Mouse (Mus musculus): ENCODE results near the gene Mical2. TPM values are rescaled to one million over a fixed set of nuclear protein-coding genes. Genes with fewer than 3 reads are reported as not detected.

The Mical2 gene
- total and polyA plus RNA-seq, 3 experiments = not detected

DNA sequence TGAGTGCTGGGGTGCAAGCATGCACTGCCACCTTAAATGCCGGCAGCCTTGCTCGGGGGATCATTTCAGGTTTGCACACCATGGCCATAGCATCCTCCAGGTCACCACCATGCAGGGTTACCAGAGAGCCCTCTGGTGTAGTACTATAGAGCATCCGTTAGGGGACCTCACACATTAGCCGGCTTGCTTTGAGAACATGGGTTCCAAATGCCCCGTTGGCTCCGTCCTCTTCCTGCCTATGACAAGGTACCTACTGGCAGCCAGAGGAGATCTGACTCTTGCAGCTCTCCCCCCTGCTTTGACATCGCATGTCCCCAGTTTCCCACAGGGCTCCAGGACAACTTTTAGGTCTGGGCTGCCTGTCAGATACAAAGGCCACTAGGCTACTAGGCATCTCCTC is 11.6 kb downstream of the Mical2 start:
- no peaks in the 10 kb centered on the region for H3K27me3 ChIP-seq (ENCODE audit: control insufficient read depth in 1 of 2, insufficient read depth in 2 of 2, low read length in 2 of 2)
- H3K4me3 ChIP-seq (ENCODE audit: control insufficient read depth in 1 of 2, insufficient read depth in 1 of 2, low read depth in 2 of 2, low read length in 2 of 2) = no peak overlapping the region
- no peaks in the 10 kb centered on the region for H3K4me1 ChIP-seq (ENCODE audit: control insufficient read depth in 1 of 2, insufficient read depth in 2 of 2, low read length in 2 of 2)
- no peak for DNase-seq (ENCODE audit: low read depth, low spot score)
- no peaks in the 10 kb centered on the region for H3K36me3 ChIP-seq (ENCODE audit: control insufficient read depth in 1 of 2, insufficient read depth in 2 of 2, low read length in 2 of 2)
- H3K9ac ChIP-seq (ENCODE audit: control insufficient read depth, low read depth, low read length, poor library complexity, severe bottlenecking) = no peak overlapping the region
- H3K79me2 ChIP-seq (ENCODE audit: control insufficient read depth, insufficient read depth, low read length, poor library complexity) = no peaks in the 10 kb centered on the region
- TF ChIP-seq CHD2 (IDR thresholded peaks at IDR 0.05; ENCODE audit: low read length) = no peak
- no peak for TF ChIP-seq SMC3 (IDR thresholded peaks at IDR 0.05; ENCODE audit: low read depth, low read length)
- no peak for TF ChIP-seq NELFE (IDR thresholded peaks at IDR 0.05; ENCODE audit: low read depth, low read length)
- TF ChIP-seq SIN3A (IDR thresholded peaks at IDR 0.05; ENCODE audit: low read length) = no peak
- no peak for TF ChIP-seq ELF1 (IDR thresholded peaks at IDR 0.05; ENCODE audit: low read depth, low read length)
- no peak for TF ChIP-seq NRF1 (IDR thresholded peaks at IDR 0.05; ENCODE audit: insufficient read depth, low read depth, low read length, poor library complexity, severe bottlenecking)
- TF ChIP-seq TBP (IDR thresholded peaks at IDR 0.05; ENCODE audit: low read depth, low read length) = no peak
- no peak for TF ChIP-seq ZMIZ1 (IDR thresholded peaks at IDR 0.05; ENCODE audit: low read depth, low read length)
- no peak for TF ChIP-seq JUND (IDR thresholded peaks at IDR 0.05; ENCODE audit: low read depth, low read length)
- no peak for TF ChIP-seq TAL1 (IDR thresholded peaks at IDR 0.05; ENCODE audit: low read length)
- TF ChIP-seq GATA1 (IDR thresholded peaks at IDR 0.05; ENCODE audit: low read depth, low read length) = no peak
- TF ChIP-seq ZKSCAN1 (IDR thresholded peaks at IDR 0.05; ENCODE audit: low read depth, low read length) = no peak
- no peak for TF ChIP-seq CTCF (IDR thresholded peaks at IDR 0.05 in 2 of 3, conservative IDR thresholded peaks at IDR 0.05 in 1 of 3; ENCODE audit: control insufficient read depth in 1 of 3, insufficient read depth in 1 of 3, low read depth in 2 of 3, low read length in 3 of 3, poor library complexity in 1 of 3, severe bottlenecking in 1 of 3)
- TF ChIP-seq ZNF384 (IDR thresholded peaks at IDR 0.05; ENCODE audit: low read depth, low read length) = no peak
- TF ChIP-seq POLR2AphosphoS2 (IDR thresholded peaks at IDR 0.05; ENCODE audit: low read length) = no peak
- TF ChIP-seq MEF2A (IDR thresholded peaks at IDR 0.05; ENCODE audit: extremely low read depth, insufficient replicate concordance, low read depth, low read length, poor library complexity, severe bottlenecking) = no peak
- no peak overlapping the region for H3K27ac ChIP-seq (ENCODE audit: control insufficient read depth, low read depth, low read length)
- no peaks in the 10 kb centered on the region for H3K9me3 ChIP-seq (replicated peaks; ENCODE audit: insufficient read depth, low read length)

- no peaks in the 10 kb centered on the region for H3K9me3 ChIP-seq (replicated peaks; ENCODE audit: insufficient read depth, low read length)
- no peaks in the 10 kb centered on the region for H3K36me3 ChIP-seq (ENCODE audit: control insufficient read depth in 1 of 2, insufficient read depth in 2 of 2, low read length in 2 of 2)
- no peak overlapping the region for H3K4me3 ChIP-seq (ENCODE audit: control insufficient read depth in 1 of 2, insufficient read depth in 1 of 2, low read depth in 2 of 2, low read length in 2 of 2)
- no peaks in the 10 kb centered on the region for H3K79me2 ChIP-seq (ENCODE audit: control insufficient read depth, insufficient read depth, low read length, poor library complexity)
- H3K27ac ChIP-seq (ENCODE audit: control insufficient read depth, low read depth, low read length) = no peak overlapping the region
- no peaks in the 10 kb centered on the region for H3K4me1 ChIP-seq (ENCODE audit: control insufficient read depth in 1 of 2, insufficient read depth in 2 of 2, low read length in 2 of 2)
- no peak overlapping the region for H3K9ac ChIP-seq (ENCODE audit: control insufficient read depth, low read depth, low read length, poor library complexity, severe bottlenecking)
- no peak for DNase-seq (ENCODE audit: low read depth, low spot score)
- TF ChIP-seq ETS1 (IDR thresholded peaks at IDR 0.05; ENCODE audit: low read depth, low read length) (no peak), ZKSCAN1 (IDR thresholded peaks at IDR 0.05; ENCODE audit: low read depth, low read length) (no peak), MAZ (IDR thresholded peaks at IDR 0.05; ENCODE audit: low read depth, low read length) (no peak)
- H3K27me3 ChIP-seq (ENCODE audit: control insufficient read depth in 1 of 2, insufficient read depth in 2 of 2, low read length in 2 of 2) = no peaks in the 10 kb centered on the region
Observed at GRCm38 (mm10) chr7:112237868-112238267, 12.2 kb downstream of the Mical2 start.
